Mouse (Mus musculus) inflammation-experienced regulatory T-cells, adult 6 months (primary cell): ENCODE data around the gene Acadvl. TPM values are rescaled to one million over a fixed set of nuclear protein-coding genes. Genes with fewer than 3 reads are reported as not detected.

Experiments used
- ATAC-seq: one replicate; pipeline ENCODE4 v1.8.0; 2017
- polyA plus RNA-seq, 3 experiments: library from polyadenylated mRNA; unstranded; fragments of 100-300 nt; shearing (Covaris generic); gene quantifications; one replicate each; pipeline ENCODE4 v1.2.1; 2017

The Acadvl gene
- polyA plus RNA-seq, 3 experiments from 2014 or later: 110 to 132 (median 128) TPM

GRCm38 (mm10) chr11:69980196-69981140 lies 34.7 kb downstream of the Acadvl start:
- peak; percentile 83 for ATAC-seq

GRCm38 (mm10) chr11:69979827-69980195 lies 35.4 kb downstream of the Acadvl start:
- ATAC-seq: no peak

- ATAC-seq: no peak
Observed at GRCm38 (mm10) chr11:69976271-69976670, 38.9 kb downstream of the Acadvl start.

- ATAC-seq: no peak
Observed at GRCm38 (mm10) chr11:69974907-69975306, 40.3 kb downstream of the Acadvl start.

GRCm38 (mm10) chr11:69970775-69971174 lies 44.4 kb downstream of the Acadvl start:
- ATAC-seq: no peak

GRCm38 (mm10) chr11:69970222-69970621 lies 45.0 kb downstream of the Acadvl start:
- ATAC-seq: no peak

GRCm38 (mm10) chr11:69968793-69969192 lies 46.4 kb downstream of the Acadvl start:
- no peak for ATAC-seq

- no peak for ATAC-seq
Observed at GRCm38 (mm10) chr11:69966860-69967517, 48.2 kb downstream of the Acadvl start.

GRCm38 (mm10) chr11:69966006-69966859 lies 49.0 kb downstream of the Acadvl start:
- no peak for ATAC-seq

GRCm38 (mm10) chr11:69965271-69966005 lies 49.8 kb downstream of the Acadvl start:
- no peak for ATAC-seq

- no peak for ATAC-seq
Observed at GRCm38 (mm10) chr11:69964650-69965270, 50.5 kb downstream of the Acadvl start, which contains the start of gene Cldn7. Gene Cldn7 (plus strand): TSS chr11:69964779.

- no peak for ATAC-seq
Observed at GRCm38 (mm10) chr11:69961841-69962240, 53.4 kb downstream of the Acadvl start.

- ATAC-seq: no peak
Observed at GRCm38 (mm10) chr11:69960616-69961015, 54.6 kb downstream of the Acadvl start.

Other genes with a start within 250 kb of the Acadvl start
- gene Zbtb4, start 249.5 kb downstream of the Acadvl start, polyA plus RNA-seq: 10 to 100 TPM in 2 of 3 experiments, 1 to 10 TPM in 1; 4.3 to 13.9 (median 11.8) TPM
- 1 to 10 TPM; 1.7 to 2.5 (median 1.8) TPM for gene Chrnb1, start 219.5 kb downstream of the Acadvl start, polyA plus RNA-seq
- not detected for gene Fgf11, start 213.6 kb downstream of the Acadvl start, polyA plus RNA-seq
- not detected for gene Tmem102, start 209.8 kb downstream of the Acadvl start, polyA plus RNA-seq
- not detected for gene Gm39566, start 200.1 kb downstream of the Acadvl start, polyA plus RNA-seq
- not detected for gene Spem2, start 196.9 kb downstream of the Acadvl start, polyA plus RNA-seq
- not detected for gene Spem1, start 193.2 kb downstream of the Acadvl start, polyA plus RNA-seq
- gene Nlgn2, start 177.6 kb downstream of the Acadvl start, polyA plus RNA-seq: 1 to 10 TPM in 2 of 3 experiments, under 1 TPM in 1; 0.60 to 2.5 (median 1.2) TPM
- 100 to 1,000 TPM; 124 to 157 (median 131) TPM for gene Tmem256, start 176.9 kb downstream of the Acadvl start, polyA plus RNA-seq
- gene Plscr3, start 169.0 kb downstream of the Acadvl start, polyA plus RNA-seq: 10 to 100 TPM in 2 of 3 experiments, 1 to 10 TPM in 1; 7.3 to 20.2 (median 17.7) TPM
- gene Tnk1, start 156.7 kb downstream of the Acadvl start, polyA plus RNA-seq: under 1 TPM in 1 of 3 experiments, not detected in 2; 0.19 TPM
- gene Tmem95, start 137.4 kb downstream of the Acadvl start, polyA plus RNA-seq: not detected
- gene Kctd11, start 134.0 kb downstream of the Acadvl start, polyA plus RNA-seq: 1 to 10 TPM in 1 of 3 experiments, under 1 TPM in 2; 0.58 to 1.5 (median 0.59) TPM
- gene Acap1, start 119.9 kb downstream of the Acadvl start, polyA plus RNA-seq: 100 to 1,000 TPM; 229 to 289 (median 266) TPM
- gene 2810408A11Rik, start 114.4 kb downstream of the Acadvl start, polyA plus RNA-seq: under 1 TPM; 0.39 to 0.98 (median 0.63) TPM
- 1 to 10 TPM; 5.2 to 9.6 (median 9.0) TPM for gene Neurl4, start 114.3 kb downstream of the Acadvl start, polyA plus RNA-seq
- 100 to 1,000 TPM in 2 of 3 experiments, 10 to 100 TPM in 1; 91.9 to 128 (median 122) TPM for gene Gps2, start 101.5 kb downstream of the Acadvl start, polyA plus RNA-seq
- gene Eif5a, start 93.5 kb downstream of the Acadvl start, polyA plus RNA-seq: 1,000 to 10,000 TPM; 1,103 to 1,192 (median 1,160) TPM
- gene Ybx2, start 79.6 kb downstream of the Acadvl start, polyA plus RNA-seq: not detected
- not detected for gene Slc2a4, start 67.2 kb downstream of the Acadvl start, polyA plus RNA-seq
- 1 to 10 TPM in 1 of 3 experiments, not detected in 2; 1.1 TPM for gene Cldn7, start 50.6 kb downstream of the Acadvl start, polyA plus RNA-seq
- gene Ctdnep1, start 34.3 kb downstream of the Acadvl start, polyA plus RNA-seq: 10 to 100 TPM; 25.8 to 35.6 (median 29.3) TPM
- gene Elp5, start 32.9 kb downstream of the Acadvl start, polyA plus RNA-seq: 10 to 100 TPM; 61.5 to 78.3 (median 68.5) TPM
- gene Gabarap, start 24.3 kb downstream of the Acadvl start, polyA plus RNA-seq: 100 to 1,000 TPM; 352 to 384 (median 366) TPM
- 10 to 100 TPM; 32.7 to 38.3 (median 36.0) TPM for gene Phf23, start 19.6 kb downstream of the Acadvl start, polyA plus RNA-seq
- gene Dvl2, start 14.8 kb downstream of the Acadvl start, polyA plus RNA-seq: 1 to 10 TPM; 2.5 to 5.0 (median 4.9) TPM
- 10 to 100 TPM in 2 of 3 experiments, 1 to 10 TPM in 1; 7.1 to 14.6 (median 11.2) TPM for gene Dlg4, start 1.5 kb upstream of the Acadvl start, polyA plus RNA-seq
- gene Asgr1, start 38.7 kb upstream of the Acadvl start, polyA plus RNA-seq: not detected
- gene Asgr2, start 77.2 kb upstream of the Acadvl start, polyA plus RNA-seq: not detected
- not detected for gene Mgl2, start 114.9 kb upstream of the Acadvl start, polyA plus RNA-seq
- gene Clec10a, start 140.8 kb upstream of the Acadvl start, polyA plus RNA-seq: under 1 TPM in 1 of 3 experiments, not detected in 2; 0.67 TPM
- gene Slc16a11, start 197.3 kb upstream of the Acadvl start, polyA plus RNA-seq: under 1 TPM in 1 of 3 experiments, not detected in 2; 0.52 TPM
- gene Slc16a13, start 205.7 kb upstream of the Acadvl start, polyA plus RNA-seq: 1 to 10 TPM; 2.3 to 4.3 (median 3.2) TPM
- under 1 TPM in 1 of 3 experiments, not detected in 2; 0.39 TPM for gene Bcl6b, start 214.4 kb upstream of the Acadvl start, polyA plus RNA-seq
- 100 to 1,000 TPM; 133 to 147 (median 134) TPM for gene 0610010K14Rik, start 222.5 kb upstream of the Acadvl start, polyA plus RNA-seq
- gene Gm21988, start 224.4 kb upstream of the Acadvl start, polyA plus RNA-seq: 10 to 100 TPM in 1 of 3 experiments, 1 to 10 TPM in 2; 2.7 to 11.1 (median 6.1) TPM
- gene Rnasek, start 224.4 kb upstream of the Acadvl start, polyA plus RNA-seq: 100 to 1,000 TPM; 207 to 275 (median 255) TPM
- gene Alox12, start 239.9 kb upstream of the Acadvl start, polyA plus RNA-seq: under 1 TPM in 1 of 3 experiments, not detected in 2; 0.47 TPM